Mouse (Mus musculus) liver, embryonic 12.5 days (tissue): ENCODE results near the gene Slc12a4. TPM values are rescaled to one million over a fixed set of nuclear protein-coding genes. Genes with fewer than 3 reads are reported as not detected.
"Not testable (repeated sequence)": the region's sequence is repeated elsewhere in the genome, so short reads cannot be mapped to it uniquely, and the experiment has no call there.

Experiments
- ATAC-seq: fragments of 200-750 bp; cut with Nextera tagmentation; 2 replicates; pipeline ENCODE4 v1.8.0; 2017; ENCODE audit warnings: moderate number of reproducible peaks, mild to moderate bottlenecking, moderate library complexity
- H3K27ac ChIP-seq: fragments of 300-500 bp; sonication (generic); 2 replicates; pipeline ENCODE4 v1.5.1; 2016; ENCODE audit warnings: mild to moderate bottlenecking
- H3K27me3 ChIP-seq: fragments of 300-500 bp; sonication (generic); replicated peaks from 2 replicates; pipeline ENCODE4 v1.6.1; 2016; ENCODE audit warnings: mild to moderate bottlenecking, moderate library complexity
- H3K36me3 ChIP-seq: fragments of 300-500 bp; sonication (generic); 2 replicates; pipeline ENCODE4 v1.6.1; 2016; ENCODE audit warnings: mild to moderate bottlenecking, moderate library complexity
- H3K4me1 ChIP-seq: fragments of 300-500 bp; sonication (generic); 2 replicates; pipeline ENCODE4 v1.6.1; 2016
- H3K4me2 ChIP-seq: fragments of 300-500 bp; sonication (generic); 2 replicates; pipeline ENCODE4 v1.6.1; 2016; ENCODE audit warnings: mild to moderate bottlenecking, moderate library complexity
- H3K4me3 ChIP-seq: fragments of 300-500 bp; sonication (generic); 2 replicates; pipeline ENCODE4 v1.5.1; 2016; ENCODE audit warnings: mild to moderate bottlenecking, moderate library complexity
- H3K9ac ChIP-seq: fragments of 300-500 bp; sonication (generic); 2 replicates; pipeline ENCODE4 v1.6.1; 2016; ENCODE audit warnings: mild to moderate bottlenecking, moderate library complexity
- H3K9me3 ChIP-seq: fragments of 300-500 bp; sonication (generic); replicated peaks from 2 replicates; pipeline ENCODE4 v1.6.1; 2016; ENCODE audit warnings: mild to moderate bottlenecking, moderate library complexity
- WGBS: fragments of 180-500 bp; shearing (Covaris S2); methylation state at CpG from one replicate; pipeline ENCODE4 v1.1.7; 2016; ENCODE audit not compliant: insufficient replicate concordance; 5-methylcytosine and 5-hydroxymethylcytosine counted together
- polyA plus RNA-seq: library from polyadenylated mRNA; unstranded; fragments of >200 nt; fragmentation: Nextera tagmentation; extraction: Ambion mirVana; gene quantifications from 2 replicates; pipeline ENCODE4 v1.2.1, GENCODE M21; 2016

Slc12a4 gene
- 18.2 and 18.6 TPM in 2 replicates for polyA plus RNA-seq

DNA sequence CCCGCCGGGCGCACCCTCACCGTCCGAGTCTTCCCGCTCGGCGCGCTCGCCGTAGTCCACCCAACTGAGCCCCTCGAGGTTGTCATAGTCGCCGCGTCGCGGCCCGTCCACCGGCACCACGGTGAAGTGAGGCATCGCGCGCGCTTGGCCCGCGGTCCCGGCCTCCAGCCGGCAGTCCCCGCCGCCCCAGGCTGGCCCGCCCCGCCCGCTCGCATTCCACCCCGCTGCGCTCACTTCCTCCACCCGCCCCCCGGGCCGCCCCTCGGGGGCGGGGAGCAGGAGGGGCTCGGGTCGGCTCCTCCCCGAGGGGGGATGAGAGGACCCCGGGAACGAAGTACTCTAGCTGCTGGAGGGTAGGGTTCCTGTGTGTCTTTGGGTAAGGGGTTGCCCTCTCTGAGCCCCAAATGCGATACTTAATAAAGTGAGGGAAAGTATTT is at the start of gene Slc12a4:
Gene Slc12a4 (minus strand): TSS at position 193 of the 437 bp plus-strand sequence.
- H3K36me3 ChIP-seq: no peaks in the 10 kb centered on the region
- H3K4me3 ChIP-seq: peak within 1 kb of the TSS; percentile 73
- peak within 1 kb of the TSS; percentile 96 for H3K4me2 ChIP-seq
- WGBS: 1% methylated on average over 46 of the region's 47 CpGs
- ATAC-seq: peak; percentile 76
- H3K9ac ChIP-seq: peak within 1 kb of the TSS; percentile 80
- peak within 1 kb of the TSS; percentile 95 for H3K27ac ChIP-seq
- H3K4me1 ChIP-seq: peaks cover 74% of the 10 kb centered on the region
- no peaks in the 10 kb centered on the region for H3K9me3 ChIP-seq
- 0 out of 2 replicates have a peak, but pooled peaks cover 4% of the 10 kb centered on the region for H3K27me3 ChIP-seq

DNA sequence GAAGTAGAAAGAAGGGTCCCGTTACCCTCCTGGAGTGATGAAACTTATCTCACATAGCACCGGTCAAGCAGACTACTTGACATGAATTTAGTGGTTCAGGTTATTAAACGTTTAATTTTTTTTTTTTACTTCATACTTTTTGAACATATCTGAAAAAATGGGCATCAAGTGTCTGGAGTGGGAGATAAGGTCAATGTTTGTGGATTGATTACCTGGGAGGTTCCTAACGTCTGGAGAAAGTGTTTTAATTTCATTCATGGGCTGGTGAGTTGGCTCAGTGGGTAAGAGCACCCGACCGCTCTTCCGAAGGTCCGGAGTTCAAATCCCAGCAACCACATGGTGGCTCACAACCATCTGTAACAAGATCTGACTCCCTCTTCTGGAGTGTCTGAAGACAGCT is 46.3 kb upstream of the Slc12a4 start:
- H3K9me3 ChIP-seq, ATAC-seq, H3K27me3 ChIP-seq: not testable (repeated sequence)
- peaks cover 60% of the 10 kb centered on the region for H3K4me1 ChIP-seq
- H3K36me3 ChIP-seq: peaks cover 20% of the 10 kb centered on the region
- WGBS: 46% methylated on average over 8 of the region's 8 CpGs
- peak overlapping the region; percentile 99 for H3K4me2 ChIP-seq
- peak overlapping the region; percentile 86 for H3K27ac ChIP-seq
- peak overlapping the region; percentile 91 for H3K4me3 ChIP-seq
- H3K9ac ChIP-seq: peak overlapping the region; percentile 89; the same call in 1 of the 2 replicates

DNA sequence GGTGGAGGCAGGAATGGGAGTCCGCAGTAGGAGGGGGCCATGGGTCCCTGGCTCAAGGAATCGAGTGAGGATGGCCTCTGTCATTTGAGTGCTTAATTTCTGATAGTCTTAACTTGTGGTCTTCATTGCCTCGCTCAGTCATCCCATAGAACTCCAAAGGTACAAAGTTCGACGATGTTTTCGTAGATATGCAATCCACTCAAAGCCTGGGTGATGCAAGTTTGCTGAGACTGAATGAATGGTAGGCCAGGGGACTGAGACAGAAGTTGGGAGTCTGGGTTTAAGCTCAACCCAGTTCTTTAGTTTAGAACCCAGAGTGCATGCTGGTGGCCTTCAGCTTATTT is 45.7 kb upstream of the Slc12a4 start, which contains the start of gene Ddx28:
Gene Ddx28 (minus strand): TSS at position 240 of the 344 bp plus-strand sequence.
- WGBS: under 1% methylated on average over 6 of the region's 6 CpGs
- Histone ChIP-seq H3K9me3 (no peaks in the 10 kb centered on the region), H3K36me3 (peaks cover 18% of the 10 kb centered on the region), H3K9ac (peak within 1 kb of the TSS; percentile 89), H3K4me1 (peaks cover 55% of the 10 kb centered on the region), H3K4me2 (peak within 1 kb of the TSS; percentile 99), H3K4me3 (peak within 1 kb of the TSS; percentile 91), H3K27ac (peak within 1 kb of the TSS; percentile 86), H3K27me3 (no peaks in the 10 kb centered on the region)
- peak; percentile 44 for ATAC-seq

DNA sequence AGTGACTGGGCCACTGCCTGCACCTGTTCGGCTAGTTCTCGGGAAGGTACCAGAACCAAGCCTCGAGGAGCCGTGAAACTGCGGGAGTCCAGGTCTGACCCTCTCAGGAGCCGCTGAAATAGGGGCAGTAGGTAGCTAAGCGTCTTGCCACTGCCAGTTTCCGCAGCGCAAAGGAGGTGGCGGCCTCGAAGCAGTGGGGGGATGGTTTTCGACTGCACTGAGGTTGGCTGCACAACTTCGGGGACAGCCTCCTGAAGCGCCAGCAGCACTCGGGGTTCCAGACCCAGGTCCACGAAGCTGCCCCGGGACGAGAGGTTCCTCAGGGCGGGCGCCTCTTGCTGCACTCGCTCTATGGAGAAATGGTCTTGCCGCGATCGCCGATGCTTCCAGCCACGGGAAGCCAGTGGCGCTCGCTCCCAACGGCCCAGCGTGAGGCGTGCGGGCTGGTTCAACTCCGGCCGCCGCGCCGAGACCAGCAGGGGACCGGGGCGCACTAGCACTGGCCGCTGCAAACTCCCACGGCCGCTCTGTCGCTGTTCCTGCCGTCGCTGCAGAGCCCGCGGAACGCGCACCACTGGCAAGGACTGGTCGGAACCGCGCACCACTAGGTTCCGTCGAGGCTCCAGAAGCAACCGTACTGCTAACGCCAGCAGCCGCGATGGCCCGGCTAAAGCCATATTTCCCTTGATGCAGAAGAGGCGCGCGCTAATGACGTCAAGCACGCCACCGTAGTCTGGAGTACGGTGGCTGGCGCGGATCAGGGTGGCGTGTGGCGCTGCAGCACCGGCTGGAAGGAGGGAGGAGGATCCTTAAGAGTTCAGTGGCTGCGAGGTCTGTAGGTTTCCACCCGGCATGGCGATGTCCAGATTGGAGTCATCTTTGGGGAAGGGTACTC is 45.1 kb upstream of the Slc12a4 start:
- under 1% methylated on average over 74 of the region's 74 CpGs for WGBS
- Histone ChIP-seq H3K36me3 (peaks cover 13% of the 10 kb centered on the region), H3K9me3 (no peaks in the 10 kb centered on the region), H3K27ac (peak overlapping the region; percentile 86), H3K4me1 (peaks cover 48% of the 10 kb centered on the region), H3K4me2 (peak overlapping the region; percentile 99), H3K9ac (peak overlapping the region; percentile 89), H3K4me3 (peak overlapping the region; percentile 91), H3K27me3 (no peaks in the 10 kb centered on the region)
- ATAC-seq: peak; percentile 85

DNA sequence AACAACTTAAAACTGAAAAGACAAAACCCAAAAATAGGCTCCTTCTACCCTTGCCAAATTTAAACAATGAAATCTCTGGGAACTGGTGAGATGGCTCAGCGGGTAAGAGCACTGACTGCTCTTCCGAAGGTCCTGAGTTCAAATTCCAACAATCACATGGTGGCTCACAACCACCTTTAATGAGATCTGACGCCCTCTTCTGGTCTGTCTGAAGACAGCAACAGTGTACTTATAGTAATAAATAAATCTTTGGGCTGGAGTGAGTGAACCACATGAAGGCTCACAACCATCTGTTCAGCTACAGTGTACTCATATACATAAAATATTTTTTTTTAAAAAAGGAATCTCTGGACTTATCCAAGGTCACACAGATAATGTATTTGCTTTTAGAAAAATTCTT is 42.0 kb upstream of the Slc12a4 start:
- not testable (repeated sequence) for ATAC-seq, H3K36me3 ChIP-seq, H3K4me2 ChIP-seq, H3K9me3 ChIP-seq, H3K4me3 ChIP-seq, H3K27me3 ChIP-seq, H3K27ac ChIP-seq, H3K9ac ChIP-seq
- H3K4me1 ChIP-seq: peaks cover 35% of the 10 kb centered on the region
- 57% methylated on average over 3 of the region's 3 CpGs for WGBS

DNA sequence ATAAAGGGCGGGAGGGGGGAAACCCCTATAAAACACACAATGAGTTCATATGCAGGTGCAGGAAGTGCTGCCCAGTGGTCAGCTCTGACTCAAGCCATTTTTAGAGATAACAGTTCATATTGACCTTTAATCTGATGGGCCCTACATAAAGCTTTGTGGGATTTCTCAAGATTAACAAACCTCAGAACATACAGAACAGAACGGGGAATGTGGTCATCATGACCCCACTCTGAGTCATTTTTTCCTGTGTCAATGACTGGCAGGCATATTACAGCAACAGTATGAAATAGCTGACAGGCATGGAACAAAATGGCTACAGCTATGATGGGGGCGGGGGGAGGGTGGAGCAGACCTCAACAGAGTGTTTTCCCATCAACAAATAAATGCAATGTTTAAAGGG is 41.2 kb upstream of the Slc12a4 start:
- H3K4me1 ChIP-seq: peaks cover 29% of the 10 kb centered on the region
- ATAC-seq: no peak
- H3K36me3 ChIP-seq: peaks cover 7% of the 10 kb centered on the region
- H3K27me3 ChIP-seq: no peaks in the 10 kb centered on the region
- no peaks in the 10 kb centered on the region for H3K9me3 ChIP-seq
- no peak overlapping the region for H3K27ac ChIP-seq
- no peak overlapping the region for H3K4me3 ChIP-seq
- H3K4me2 ChIP-seq: no peak overlapping the region
- H3K9ac ChIP-seq: no peak overlapping the region
- 53% methylated on average over 3 of the region's 3 CpGs for WGBS

DNA sequence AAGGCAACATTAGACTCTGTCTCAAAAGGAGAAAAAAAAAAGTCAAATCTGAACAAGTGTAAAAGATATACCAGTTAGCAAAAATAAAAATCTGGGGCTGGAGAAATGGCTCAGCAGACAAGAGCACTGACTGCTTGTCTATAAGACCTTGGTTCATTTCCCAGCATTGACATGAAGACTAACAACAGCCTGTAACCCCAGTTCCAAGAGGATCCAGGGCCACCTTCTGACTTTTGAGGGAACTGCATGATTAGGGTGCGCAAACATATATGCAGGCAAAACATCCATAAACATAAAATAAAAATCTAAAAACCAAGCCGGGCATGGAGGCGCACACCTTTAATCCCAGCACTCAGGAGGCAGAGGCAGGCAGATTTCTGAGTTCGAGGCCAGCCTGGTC is 40.5 kb upstream of the Slc12a4 start:
- peaks cover 24% of the 10 kb centered on the region for H3K4me1 ChIP-seq
- no peak overlapping the region for H3K4me2 ChIP-seq
- H3K4me3 ChIP-seq: no peak overlapping the region
- 79% methylated on average over 4 of the region's 4 CpGs for WGBS
- ATAC-seq: no peak
- H3K9me3 ChIP-seq: no peaks in the 10 kb centered on the region
- H3K27me3 ChIP-seq: no peaks in the 10 kb centered on the region
- H3K27ac ChIP-seq: no peak overlapping the region
- H3K36me3 ChIP-seq: peaks cover 7% of the 10 kb centered on the region
- H3K9ac ChIP-seq: no peak overlapping the region

DNA sequence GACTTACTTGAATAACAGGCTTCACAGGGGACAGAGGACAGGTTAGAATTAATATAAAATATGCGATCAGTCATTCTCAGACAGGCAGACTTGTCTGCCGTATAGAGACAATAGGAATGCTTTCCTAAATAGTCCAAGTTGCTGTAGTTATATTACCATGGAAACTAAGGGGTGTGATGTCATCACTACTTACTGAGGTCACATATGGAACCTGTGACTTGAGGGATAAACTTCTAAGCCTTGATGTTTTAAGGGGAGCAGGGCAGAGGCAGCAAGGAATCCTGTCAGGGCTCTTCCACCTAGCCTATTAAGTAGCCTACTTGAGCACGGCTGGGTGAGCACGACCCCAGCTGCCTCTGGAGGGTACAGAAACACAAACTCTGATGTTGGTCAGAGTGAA is 40.0 kb upstream of the Slc12a4 start, which contains the start of gene Dpep2nb:
Gene Dpep2nb (minus strand): TSS at position 101 of the 400 bp plus-strand sequence.
- H3K27ac ChIP-seq: no peak within 1 kb of the TSS
- H3K4me2 ChIP-seq: no peak within 1 kb of the TSS
- WGBS: 77% methylated on average over 4 of the region's 4 CpGs
- no peaks in the 10 kb centered on the region for H3K27me3 ChIP-seq
- no peak within 1 kb of the TSS for H3K4me3 ChIP-seq
- peaks cover 7% of the 10 kb centered on the region for H3K36me3 ChIP-seq
- no peak within 1 kb of the TSS for H3K9ac ChIP-seq
- no peaks in the 10 kb centered on the region for H3K9me3 ChIP-seq
- no peak for ATAC-seq
- H3K4me1 ChIP-seq: peaks cover 24% of the 10 kb centered on the region

DNA sequence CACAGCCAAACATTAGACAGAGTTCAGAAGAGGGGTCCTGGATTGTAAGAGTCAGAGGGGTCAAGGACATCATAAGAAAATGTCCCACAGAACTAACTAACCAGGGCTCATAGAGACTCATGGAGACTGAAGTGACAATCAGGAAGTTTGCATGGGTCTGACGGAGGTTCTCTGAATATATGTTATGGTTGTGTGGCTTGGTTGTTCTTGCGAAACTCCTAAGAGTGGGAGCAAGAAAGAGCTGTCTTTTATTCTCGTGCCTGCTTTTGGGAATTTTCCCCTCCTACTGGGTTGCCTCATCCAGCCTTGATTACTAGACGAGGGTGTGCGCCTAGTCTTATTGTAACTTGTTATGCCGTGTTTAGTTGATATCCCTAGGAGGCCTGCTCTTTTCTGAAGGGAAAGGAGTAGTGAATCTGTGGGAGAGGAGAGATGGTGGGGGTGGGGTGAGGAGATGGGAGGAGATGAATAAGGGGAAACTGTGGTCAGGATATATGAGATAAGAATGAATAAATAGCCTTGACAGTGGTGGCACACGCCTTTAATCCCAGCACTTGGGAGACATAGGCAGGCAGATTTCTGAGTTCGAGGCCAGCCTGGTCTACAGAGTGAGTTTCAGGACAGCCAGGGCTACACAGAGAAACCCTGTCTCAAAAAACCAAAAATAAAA is 38.8 kb upstream of the Slc12a4 start:
- 43% methylated on average over 8 of the region's 8 CpGs for WGBS
- Histone ChIP-seq H3K9me3 (no peaks in the 10 kb centered on the region), H3K4me3 (no peak overlapping the region), H3K9ac (no peak overlapping the region), H3K27ac (no peak overlapping the region), H3K27me3 (no peaks in the 10 kb centered on the region), H3K4me2 (no peak overlapping the region), H3K36me3 (peaks cover 3% of the 10 kb centered on the region), H3K4me1 (peaks cover 12% of the 10 kb centered on the region)
- ATAC-seq: no peak

DNA sequence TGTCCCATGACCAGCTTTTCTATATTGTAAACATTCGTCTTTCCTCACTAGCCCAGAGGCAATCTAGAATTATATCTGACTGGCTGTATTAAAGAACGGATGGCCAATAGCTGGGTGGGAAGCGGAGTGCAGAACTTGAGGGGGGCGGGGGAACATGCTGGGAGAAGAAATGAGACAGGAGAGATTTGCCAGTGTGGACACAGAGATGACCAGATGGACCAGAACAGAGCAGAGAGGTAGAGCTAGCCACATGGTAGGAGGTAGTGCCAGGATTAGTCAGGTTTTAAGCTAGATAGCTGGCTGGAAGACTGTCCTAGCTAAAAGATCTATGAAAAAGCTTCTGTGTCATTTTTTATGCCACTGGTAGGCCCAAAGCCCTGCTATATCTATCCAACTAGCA is 36.0 kb upstream of the Slc12a4 start:
- ATAC-seq: no peak
- Histone ChIP-seq H3K4me3 (no peak overlapping the region), H3K4me2 (no peak overlapping the region), H3K27ac (no peak overlapping the region), H3K27me3 (no peaks in the 10 kb centered on the region), H3K9me3 (no peaks in the 10 kb centered on the region), H3K9ac (no peak overlapping the region), H3K36me3 (no peaks in the 10 kb centered on the region), H3K4me1 (peaks cover 6% of the 10 kb centered on the region)
- 72% methylated on average over 4 of the region's 4 CpGs for WGBS

DNA sequence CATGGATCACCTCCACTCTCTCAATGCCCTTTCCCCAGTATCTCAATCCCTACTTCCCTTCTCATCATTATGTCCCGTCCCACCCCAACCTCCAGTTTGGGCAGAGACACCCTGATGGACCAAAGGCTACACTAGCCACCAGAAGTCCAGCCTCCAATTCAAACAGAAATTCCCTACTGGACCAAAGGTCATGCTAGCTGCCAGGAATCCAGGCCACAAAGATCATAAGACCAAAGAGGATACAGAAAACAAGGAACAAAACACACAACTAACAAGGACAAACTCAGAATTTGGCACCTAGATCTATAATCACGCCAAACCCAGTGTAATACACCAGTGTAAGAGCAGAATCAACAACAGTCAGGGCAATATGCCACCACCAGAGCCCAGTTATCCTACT is 33.1 kb upstream of the Slc12a4 start:
- no peaks in the 10 kb centered on the region for H3K36me3 ChIP-seq
- no peak overlapping the region for H3K4me3 ChIP-seq
- ATAC-seq: no peak
- peaks cover 11% of the 10 kb centered on the region; the same call in 1 of the 2 replicates for H3K27me3 ChIP-seq
- no peak overlapping the region for H3K9ac ChIP-seq
- no peak overlapping the region for H3K4me2 ChIP-seq
- WGBS: 52% methylated on average over 2 of the region's 2 CpGs
- H3K4me1 ChIP-seq: peaks cover 6% of the 10 kb centered on the region
- H3K9me3 ChIP-seq: no peaks in the 10 kb centered on the region
- H3K27ac ChIP-seq: 0 out of 2 replicates have a peak overlapping the region, but pooled peaks have one; percentile 40

DNA sequence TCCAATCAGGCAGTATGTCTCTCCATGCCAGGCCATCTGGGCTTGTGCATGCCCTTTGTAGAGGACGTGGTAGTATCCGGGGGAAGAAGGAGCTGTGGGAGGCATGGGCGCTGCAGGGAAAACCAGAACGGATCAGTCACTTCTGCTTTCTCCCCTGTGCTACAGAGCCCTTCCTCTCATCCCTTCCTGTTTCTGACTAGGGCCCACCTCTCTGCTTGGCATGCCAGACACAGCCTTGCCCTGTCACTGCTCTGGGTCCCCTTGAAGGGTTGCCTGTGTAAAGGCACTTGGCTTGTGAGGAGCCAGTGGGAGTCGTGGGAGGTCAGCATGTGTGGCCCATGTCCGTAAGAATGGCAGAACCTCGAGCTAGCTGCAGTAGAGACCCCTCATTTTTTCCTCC is 30.5 kb upstream of the Slc12a4 start:
- H3K4me1 ChIP-seq: peaks cover 6% of the 10 kb centered on the region
- no peak overlapping the region for H3K4me3 ChIP-seq
- no peak for ATAC-seq
- H3K27ac ChIP-seq: no peak overlapping the region
- 37% methylated on average over 7 of the region's 7 CpGs for WGBS
- peaks cover 11% of the 10 kb centered on the region; the same call in 1 of the 2 replicates for H3K27me3 ChIP-seq
- H3K4me2 ChIP-seq: no peak overlapping the region
- no peaks in the 10 kb centered on the region for H3K9me3 ChIP-seq
- H3K9ac ChIP-seq: no peak overlapping the region
- H3K36me3 ChIP-seq: no peaks in the 10 kb centered on the region
